Mouse (Mus musculus) testis, postnatal 14 days (tissue): ENCODE measurements around the gene Atr.
A peak's percentile ranks its signal among the peaks of the same experiment; 100 is the strongest.
"Not testable (repeated sequence)": the region's sequence is repeated elsewhere in the genome, so short reads cannot be mapped to it uniquely, and the experiment has no call there.

Experiments used
- DNase-seq: peaks from one replicate; pipeline ENCODE4 v3.0.0; 2021; ENCODE audit warnings: low spot score

Atr gene

GRCm38 (mm10) chr9:95932855-95933254 is 75.5 kb downstream of the Atr start:
- no peak for DNase-seq

- no peak for DNase-seq
Measured at GRCm38 (mm10) chr9:95953658-95954057, 96.3 kb downstream of the Atr start.

- peak; percentile 52 for DNase-seq
Measured at GRCm38 (mm10) chr9:95954226-95954584, 96.8 kb downstream of the Atr start.

- DNase-seq, result peak; percentile 94
Measured at GRCm38 (mm10) chr9:95954585-95955461, 97.4 kb downstream of the Atr start, which contains the start of gene Xrn1. TSS of gene Xrn1 (plus strand) at chr9:95954760.

- no peak for DNase-seq
Measured at GRCm38 (mm10) chr9:95957611-95958010, 100.2 kb downstream of the Atr start.

- no peak for DNase-seq
Measured at GRCm38 (mm10) chr9:95958041-95958730, 100.8 kb downstream of the Atr start.

- not testable (repeated sequence) for DNase-seq
Measured at GRCm38 (mm10) chr9:95958731-95959105, 101.3 kb downstream of the Atr start.

GRCm38 (mm10) chr9:95959246-95959645 is 101.8 kb downstream of the Atr start:
- no peak for DNase-seq

- DNase-seq, result no peak
Measured at GRCm38 (mm10) chr9:95959732-95960428, 102.5 kb downstream of the Atr start.

- DNase-seq, result no peak
Measured at GRCm38 (mm10) chr9:95961058-95961457, 103.7 kb downstream of the Atr start.

- no peak for DNase-seq
Measured at GRCm38 (mm10) chr9:95964037-95964436, 106.6 kb downstream of the Atr start.

- no peak for DNase-seq
Measured at GRCm38 (mm10) chr9:95978279-95978678, 120.9 kb downstream of the Atr start.

GRCm38 (mm10) chr9:95979896-95980295 is 122.5 kb downstream of the Atr start:
- no peak for DNase-seq

- no peak for DNase-seq
Measured at GRCm38 (mm10) chr9:95992255-95992654, 134.9 kb downstream of the Atr start.
